Mouse (Mus musculus): Measurements from ENCODE around the gene Uhrf1.

The Uhrf1 gene

DNA sequence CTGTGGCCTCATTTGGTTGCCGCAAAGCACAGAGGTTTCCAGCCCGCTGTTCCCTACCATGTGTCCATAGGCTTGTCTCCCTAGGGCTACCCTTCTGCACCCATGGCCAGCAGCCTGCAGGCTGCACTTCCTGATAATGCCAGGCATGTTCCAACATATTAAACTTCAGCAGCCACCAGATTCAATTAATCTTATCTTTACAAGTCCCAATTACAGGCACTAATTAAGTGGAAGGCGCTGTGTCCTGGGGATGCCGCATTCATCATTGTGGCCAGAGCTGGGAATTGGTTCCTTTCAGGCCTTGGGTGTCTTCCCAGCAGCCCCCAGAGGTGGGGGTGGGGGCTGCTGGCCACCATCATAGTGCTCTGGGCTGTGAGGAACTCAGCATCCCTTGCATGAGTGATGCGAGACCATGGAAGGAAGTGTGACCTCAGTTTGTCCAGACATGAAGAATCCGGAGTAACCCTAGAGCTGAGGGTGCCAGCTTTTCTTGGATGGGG is 65.2 kb downstream of the Uhrf1 start:
- no peaks in the 10 kb centered on the region for H3K27me3 ChIP-seq (ENCODE audit: insufficient read depth, low read length)
- peaks cover 14% of the 10 kb centered on the region for H3K4me1 ChIP-seq (replicated peaks; ENCODE audit: low read depth, low read length)
- no peaks in the 10 kb centered on the region for H3K9me3 ChIP-seq (ENCODE audit: low read length)
- no peak overlapping the region for H3K4me3 ChIP-seq (replicated peaks; ENCODE audit: low read length)
- peaks cover 96% of the 10 kb centered on the region for H3K36me3 ChIP-seq (ENCODE audit: insufficient read depth, low read length)
- no peak for TF ChIP-seq CTCF (conservative IDR thresholded peaks at IDR 0.05; ENCODE audit: low read length)
- no peak for TF ChIP-seq POU5F1 (IDR thresholded peaks at IDR 0.05; ENCODE audit: borderline replicate concordance, low read length)
- no peak for TF ChIP-seq NANOG (IDR thresholded peaks at IDR 0.05; ENCODE audit: borderline replicate concordance, low read length)

GRCm38 (mm10) chr17:56370090-56370489 is 67.0 kb downstream of the Uhrf1 start:
- no peaks in the 10 kb centered on the region for H3K27me3 ChIP-seq (ENCODE audit: insufficient read depth, low read length)
- H3K4me3 ChIP-seq (replicated peaks; ENCODE audit: low read length): no peak overlapping the region
- H3K4me1 ChIP-seq (replicated peaks; ENCODE audit: low read depth, low read length): peaks cover 12% of the 10 kb centered on the region
- H3K36me3 ChIP-seq (ENCODE audit: insufficient read depth, low read length): peaks cover 99% of the 10 kb centered on the region
- TF ChIP-seq CTCF (conservative IDR thresholded peaks at IDR 0.05; ENCODE audit: low read length) (no peak), POU5F1 (IDR thresholded peaks at IDR 0.05; ENCODE audit: borderline replicate concordance, low read length) (no peak)
- H3K9me3 ChIP-seq (ENCODE audit: low read length): no peaks in the 10 kb centered on the region

- Histone ChIP-seq H3K9me3 (ENCODE audit: low read length) (no peaks in the 10 kb centered on the region), H3K4me1 (replicated peaks; ENCODE audit: low read depth, low read length) (peaks cover 12% of the 10 kb centered on the region), H3K4me3 (replicated peaks; ENCODE audit: low read length) (no peak overlapping the region), H3K36me3 (ENCODE audit: insufficient read depth, low read length) (peaks cover 99% of the 10 kb centered on the region), H3K27me3 (ENCODE audit: insufficient read depth, low read length) (no peaks in the 10 kb centered on the region)
- no peak for TF ChIP-seq CTCF (conservative IDR thresholded peaks at IDR 0.05; ENCODE audit: low read length)
- TF ChIP-seq POU5F1 (IDR thresholded peaks at IDR 0.05; ENCODE audit: borderline replicate concordance, low read length): no peak
- no peak for TF ChIP-seq NANOG (IDR thresholded peaks at IDR 0.05; ENCODE audit: borderline replicate concordance, low read length)
These were observed 68.0 kb downstream of the Uhrf1 start for GRCm38 (mm10) chr17:56371029-56371660.

DNA sequence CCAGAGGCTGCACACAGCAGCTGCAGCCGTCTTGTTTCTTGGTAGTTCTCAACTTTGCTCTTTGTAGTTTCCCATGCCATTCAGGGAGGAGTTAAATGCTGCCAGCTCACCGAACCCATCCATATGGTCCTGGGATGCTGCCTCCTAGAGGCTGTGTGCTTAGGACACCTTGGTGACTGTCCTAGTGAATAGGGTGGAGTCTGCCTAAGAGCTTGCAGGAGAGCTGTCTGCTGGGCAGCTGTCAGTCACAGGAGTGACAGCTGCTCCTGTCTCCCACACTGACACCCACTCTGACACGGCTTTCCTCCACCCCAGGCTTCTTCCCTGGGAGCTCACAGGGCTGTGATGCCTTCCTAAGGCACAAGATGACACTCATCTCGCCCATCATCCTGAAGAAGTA is 69.0 kb downstream of the Uhrf1 start:
- no peak for TF ChIP-seq POU5F1 (IDR thresholded peaks at IDR 0.05; ENCODE audit: borderline replicate concordance, low read length)
- 0 out of 2 replicates have a peak, but pooled peaks have one; percentile 13 for TF ChIP-seq CTCF (conservative IDR thresholded peaks at IDR 0.05; ENCODE audit: low read length)
- H3K27me3 ChIP-seq (ENCODE audit: insufficient read depth, low read length): no peaks in the 10 kb centered on the region
- no peak overlapping the region for H3K4me3 ChIP-seq (replicated peaks; ENCODE audit: low read length)
- H3K36me3 ChIP-seq (ENCODE audit: insufficient read depth, low read length): peaks cover 100% of the 10 kb centered on the region
- peaks cover 12% of the 10 kb centered on the region for H3K4me1 ChIP-seq (replicated peaks; ENCODE audit: low read depth, low read length)
- H3K9me3 ChIP-seq (ENCODE audit: low read length): no peaks in the 10 kb centered on the region
